Mouse (Mus musculus) gastrocnemius, postnatal 14 days (tissue): ENCODE measurements around the gene Frat2. TPM values are rescaled to one million over a fixed set of nuclear protein-coding genes. Genes with fewer than 3 reads are reported as not detected.

Source experiments
- DNase-seq: peaks from one replicate; pipeline ENCODE4 v3.0.0; 2021; ENCODE audit warnings: mixed read lengths
- intact Hi-C: fragments of 180-260 bp; cut with DNase I; formaldehyde crosslinking; loops from one replicate; pipeline ENCODE4 v1.15.1; 2025; ENCODE audit warnings: low total_unique reads
- total RNA-seq, 2 experiments: library from RNA; stranded (reverse); gene quantifications; 2 replicates each; pipeline ENCODE4 v1.2.3; 2021

The Frat2 gene
- total RNA-seq, 2 experiments from 2014 or later: 19.9 to 28.3 TPM

DNA sequence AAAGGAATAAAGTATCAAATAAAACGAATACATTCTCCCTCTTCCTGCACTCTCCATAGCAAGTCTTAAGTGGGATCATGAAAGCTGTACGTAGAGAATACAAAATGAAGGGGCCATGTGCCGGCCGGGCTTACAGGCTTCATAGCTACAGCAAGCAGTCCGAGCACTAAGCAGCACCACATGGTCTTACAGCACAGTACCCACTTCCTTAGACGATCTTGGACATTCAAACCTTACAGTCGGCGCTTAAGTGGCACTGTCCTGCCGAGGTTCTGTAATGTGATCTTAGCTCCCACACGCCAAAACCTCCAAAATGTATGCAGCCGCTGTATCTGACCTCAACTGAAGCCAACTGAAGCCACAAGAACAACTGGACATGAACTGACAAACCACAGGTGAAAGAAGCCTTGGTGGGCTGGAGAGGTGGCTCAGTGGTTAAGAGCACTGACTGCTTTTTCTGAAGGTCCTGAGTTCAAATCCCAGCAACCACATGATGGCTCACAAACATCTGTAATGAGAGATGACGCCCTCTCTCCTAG, 51.1 kb downstream of the Frat2 start:
- DNase-seq: no peak
- intact Hi-C loops: no loop called here

GRCm38 (mm10) chr19:41796148-41796760, 51.7 kb downstream of the Frat2 start:
- intact Hi-C loops: no loop called here
- DNase-seq: no peak

Other genes starting within 250 kb of the Frat2 start
- gene Slit1, start 104.5 kb downstream of the Frat2 start, total RNA-seq: 1 to 10 TPM in 1 of 2 experiments, under 1 TPM in 1; 0.66 to 1.1 TPM
- 1 to 10 TPM; 6.8 to 9.9 TPM for gene Arhgap19, start 46.1 kb downstream of the Frat2 start, total RNA-seq
- 1 to 10 TPM; 4.9 to 7.2 TPM for gene Frat1, start 18.2 kb downstream of the Frat2 start, total RNA-seq
- 10 to 100 TPM; 29.9 to 37.2 TPM for gene Rrp12, start 48.0 kb upstream of the Frat2 start, total RNA-seq
- 10 to 100 TPM; 22.5 to 26.7 TPM for gene Pgam1, start 63.8 kb upstream of the Frat2 start, total RNA-seq
- gene Exosc1, start 85.3 kb upstream of the Frat2 start, total RNA-seq: 10 to 100 TPM; 12.0 to 16.8 TPM
- gene Zdhhc16, start 85.3 kb upstream of the Frat2 start, total RNA-seq: 10 to 100 TPM; 18.0 to 21.3 TPM
- 1 to 10 TPM; 8.0 to 9.1 TPM for gene Mms19, start 133.0 kb upstream of the Frat2 start, total RNA-seq
- gene Ubtd1, start 133.6 kb upstream of the Frat2 start, total RNA-seq: 10 to 100 TPM; 14.8 to 17.4 TPM
- 100 to 1,000 TPM; 113 to 188 TPM for gene Ankrd2, start 187.9 kb upstream of the Frat2 start, total RNA-seq
- 1 to 10 TPM; 3.3 to 4.3 TPM for gene Hoga1, start 197.5 kb upstream of the Frat2 start, total RNA-seq
- gene 4933411K16Rik, start 204.1 kb upstream of the Frat2 start, total RNA-seq: under 1 TPM; 0.25 to 0.42 TPM
- 1 to 10 TPM; 1.7 to 1.9 TPM for gene Morn4, start 238.2 kb upstream of the Frat2 start, total RNA-seq
- 10 to 100 TPM; 14.0 to 14.7 TPM for gene Pi4k2a, start 242.3 kb upstream of the Frat2 start, total RNA-seq